Mouse (Mus musculus) megakaryocyte, embryonic 14.5 days (primary cell): ENCODE results near the gene Mgarp.

Source experiments
- FLI1 ChIP-seq: IDR thresholded peaks from 2 replicates; pipeline ENCODE4 v1.6.1; 2012; ENCODE audit warnings: low read length, inconsistent platforms, mixed read lengths
- GATA1 ChIP-seq: IDR thresholded peaks from 3 replicates; pipeline ENCODE4 v1.6.1; 2012; ENCODE audit warnings: mixed read lengths, low read length, inconsistent platforms, borderline replicate concordance

- TF ChIP-seq GATA1 (no peak), FLI1 (no peak)
Observed at GRCm38 (mm10) chr3:51357624-51358023, 38.9 kb downstream of the Mgarp start.
